Mouse (Mus musculus): ENCODE data around the gene Top3b.
"Not testable (repeated sequence)": the region's sequence is repeated elsewhere in the genome, so short reads cannot be mapped to it uniquely, and the experiment has no call there.

Top3b gene

GRCm38 (mm10) chr16:16897056-16897584, 26.6 kb downstream of the Top3b start:
- DNase-seq (ENCODE audit: low spot score): peak; percentile 9

DNA sequence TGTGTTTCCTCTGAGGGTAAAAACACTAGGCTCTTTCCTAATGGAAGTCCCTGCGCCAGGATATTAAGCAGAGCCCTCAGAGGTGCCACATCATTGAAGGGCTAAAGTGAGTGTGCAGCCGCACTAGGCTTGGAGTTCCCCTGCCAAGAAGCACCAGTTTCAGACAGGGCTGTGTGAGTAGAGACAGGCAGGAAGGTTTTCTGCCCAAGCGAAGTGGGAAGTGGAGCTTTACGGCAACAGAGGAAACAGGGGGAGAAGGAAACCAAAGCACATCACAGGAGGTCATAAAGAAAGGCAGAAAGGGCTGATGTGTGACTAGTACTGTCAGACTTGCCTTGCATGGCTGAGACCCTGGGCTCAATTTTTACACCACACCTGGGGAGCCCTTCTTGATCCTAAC, 31.8 kb downstream of the Top3b start:
- DNase-seq (ENCODE audit: low spot score): no peak

DNA sequence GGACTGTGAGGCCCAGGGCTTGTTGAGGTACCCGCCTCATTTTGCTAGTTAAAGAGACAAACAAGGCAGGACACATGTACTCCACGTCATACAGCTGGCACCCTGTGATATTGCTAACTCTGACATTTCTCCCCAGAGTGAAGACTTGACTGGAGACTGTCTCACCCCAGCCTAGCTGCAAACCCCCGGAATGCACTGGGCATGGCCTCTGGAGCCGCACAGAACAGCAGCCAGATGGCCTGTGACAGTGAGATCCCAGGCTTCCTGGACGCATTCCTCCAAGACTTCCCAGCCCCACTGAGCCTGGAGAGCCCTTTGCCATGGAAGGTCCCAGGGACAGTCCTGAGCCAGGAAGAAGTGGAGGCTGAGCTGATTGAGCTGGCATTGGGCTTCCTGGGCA, 32.7 kb downstream of the Top3b start:
- no peak for DNase-seq (ENCODE audit: low spot score)

GRCm38 (mm10) chr16:16907799-16908198, 37.3 kb downstream of the Top3b start:
- no peak for DNase-seq (ENCODE audit: low spot score)

GRCm38 (mm10) chr16:16911641-16912597, 41.4 kb downstream of the Top3b start:
- DNase-seq (ENCODE audit: low spot score): peak; percentile 62

- no peak for DNase-seq (ENCODE audit: low spot score)
These were observed 42.9 kb downstream of the Top3b start for GRCm38 (mm10) chr16:16913440-16913839.

DNA sequence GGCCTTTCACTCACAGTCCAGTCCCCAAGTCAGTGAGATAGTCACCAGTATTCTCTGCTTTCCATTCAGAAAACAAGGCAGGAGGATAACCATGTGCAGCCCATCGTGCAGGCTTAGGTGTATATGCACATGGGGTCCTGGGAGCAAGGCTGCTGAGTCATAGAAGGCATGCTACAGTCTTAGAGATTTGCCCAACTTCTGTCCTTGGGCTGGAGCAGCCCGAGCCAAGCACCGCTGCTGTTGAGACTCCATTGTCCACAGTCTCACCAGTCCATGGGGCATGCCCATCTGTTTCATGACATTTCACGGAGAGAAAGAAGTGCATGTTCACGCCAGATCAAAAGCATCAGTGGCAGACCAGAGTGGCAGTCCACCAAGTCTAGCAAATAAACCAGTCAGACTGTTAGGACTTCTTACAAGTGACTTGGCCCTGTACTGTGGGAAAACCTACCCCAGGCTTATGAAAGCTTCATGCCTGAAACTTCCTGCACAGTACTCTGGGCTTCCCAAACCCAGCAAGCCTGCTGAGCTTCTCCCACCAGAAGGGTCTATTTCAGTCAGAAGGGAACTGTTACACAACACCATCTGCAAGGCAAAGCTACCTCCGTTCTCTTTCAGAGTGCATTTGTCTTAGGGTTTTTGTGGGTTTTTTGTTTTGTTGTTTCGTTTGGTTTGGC, 48.0 kb downstream of the Top3b start:
- no peak for DNase-seq (ENCODE audit: low spot score)

GRCm38 (mm10) chr16:16921021-16921435, 50.5 kb downstream of the Top3b start:
- no peak for DNase-seq (ENCODE audit: low spot score)

GRCm38 (mm10) chr16:16924481-16924880, 53.9 kb downstream of the Top3b start:
- no peak for DNase-seq (ENCODE audit: low spot score)

DNA sequence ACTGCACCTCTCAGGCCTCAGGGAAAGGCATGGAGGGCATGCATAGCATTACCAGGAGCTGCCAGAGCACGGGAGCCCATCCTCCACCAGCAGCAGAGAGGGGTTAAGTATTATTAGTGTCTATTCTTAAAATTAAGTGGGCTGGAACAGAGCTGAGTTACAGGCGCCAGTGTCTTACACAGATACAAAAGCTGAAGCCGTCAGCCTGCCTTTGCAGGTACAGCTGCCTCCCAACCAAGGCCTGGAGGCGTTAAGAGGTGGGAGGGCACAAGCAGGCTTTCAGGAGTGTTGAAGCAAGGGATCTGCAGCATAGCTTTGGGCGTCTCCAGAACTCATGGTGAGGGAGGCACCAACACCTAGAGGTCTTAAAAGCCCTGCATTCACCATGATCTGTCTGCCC, 56.0 kb downstream of the Top3b start:
- no peak for DNase-seq (ENCODE audit: low spot score)

DNA sequence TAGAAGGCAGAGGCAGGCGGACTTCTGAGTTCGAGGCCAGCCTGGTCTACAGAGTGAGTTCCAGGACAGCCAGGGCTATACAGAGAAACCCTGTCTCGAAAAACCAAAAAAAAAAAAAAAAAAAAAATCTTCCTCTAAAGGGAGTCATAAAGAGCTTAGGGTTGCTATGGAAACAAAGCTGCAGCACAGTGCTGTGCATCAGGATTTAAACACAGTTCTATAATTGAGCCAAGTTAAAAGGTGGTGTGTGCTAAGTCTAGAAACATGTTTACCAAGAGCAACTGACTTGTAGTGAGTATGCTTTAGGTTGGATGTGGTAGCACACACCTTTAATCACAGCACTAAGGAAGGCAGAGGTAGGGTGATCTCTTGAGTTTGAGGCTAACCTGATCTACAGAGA, 58.4 kb downstream of the Top3b start:
- DNase-seq (ENCODE audit: low spot score): not testable (repeated sequence)

DNA sequence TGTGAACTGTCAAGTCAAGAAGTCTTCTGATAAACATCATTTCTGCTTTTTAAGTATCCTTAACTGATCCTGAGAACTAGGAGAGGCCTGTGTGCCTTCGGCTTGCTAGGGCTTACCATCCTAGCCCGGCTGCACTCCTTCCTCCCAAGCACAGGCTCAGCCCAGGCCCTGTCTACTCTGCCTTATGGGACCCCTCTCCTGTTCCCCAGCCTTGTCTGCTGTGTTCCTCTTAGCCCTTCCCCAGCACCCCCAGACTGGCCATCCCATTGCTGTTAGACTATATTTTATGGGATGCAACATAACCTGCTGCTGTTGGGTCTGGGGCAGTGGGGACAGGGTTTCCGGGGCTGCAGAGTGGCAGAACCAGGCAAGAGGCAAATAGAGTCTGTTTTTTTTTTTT, 59.8 kb downstream of the Top3b start:
- no peak for DNase-seq (ENCODE audit: low spot score)

- no peak for DNase-seq (ENCODE audit: low spot score)
These were observed 60.3 kb downstream of the Top3b start for GRCm38 (mm10) chr16:16930810-16931296.

GRCm38 (mm10) chr16:16939543-16939942, 69.0 kb downstream of the Top3b start:
- no peak for DNase-seq (ENCODE audit: low spot score)

DNA sequence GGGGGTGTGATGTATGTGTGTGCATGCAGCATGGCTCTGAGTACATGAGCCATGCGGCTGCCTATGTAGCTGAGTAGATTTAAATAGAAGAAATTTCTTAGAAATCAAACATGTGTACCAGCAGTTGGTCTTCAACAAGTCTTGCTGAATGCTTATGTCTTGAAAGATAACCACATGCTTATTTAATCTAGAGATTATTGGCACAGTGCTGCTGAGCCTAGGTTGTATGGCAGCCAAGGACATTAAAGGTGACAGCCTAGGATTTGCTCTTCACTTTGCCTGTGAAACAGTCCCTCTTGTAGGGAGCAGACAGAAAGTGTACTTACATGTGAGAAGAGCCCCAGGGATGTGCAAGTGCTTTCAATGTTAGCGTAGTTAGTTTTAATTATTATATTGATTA, 70.5 kb downstream of the Top3b start:
- DNase-seq (ENCODE audit: low spot score): no peak
